Mouse (Mus musculus): ENCODE results near the gene Gm10591. TPM values are rescaled to one million over a fixed set of nuclear protein-coding genes. Genes with fewer than 3 reads are reported as not detected.
"Not testable (repeated sequence)": the region's sequence is repeated elsewhere in the genome, so short reads cannot be mapped to it uniquely, and the experiment has no call there.

Gene Gm10591
- not detected in 2 replicates for polyA plus RNA-seq (2016; fragmentation: Nextera tagmentation; extraction: Ambion mirVana)

- H3K27me3 ChIP-seq (replicated peaks); H3K9ac ChIP-seq; H3K9me3 ChIP-seq; H3K4me2 ChIP-seq (replicated peaks); H3K4me1 ChIP-seq; H3K36me3 ChIP-seq; H3K4me3 ChIP-seq; ATAC-seq (ENCODE audit: low FRiP score, low read depth); H3K27ac ChIP-seq: not testable (repeated sequence)
- no CpG with 5 or more reads among the region's 5 CpGs for WGBS
Measured at GRCm38 (mm10) chr4:42611895-42612294, at the start of gene Gm10591. Gene Gm10591 (plus strand): TSS chr4:42612195.

GRCm38 (mm10) chr4:42629419-42629818 lies 17.4 kb downstream of the Gm10591 start, which contains the start of gene Gm2564:
Gene Gm2564 (plus strand): TSS chr4:42629719.
- H3K4me3 ChIP-seq; H3K27me3 ChIP-seq (replicated peaks); H3K9ac ChIP-seq; H3K9me3 ChIP-seq; H3K27ac ChIP-seq; H3K4me1 ChIP-seq; ATAC-seq (ENCODE audit: low FRiP score, low read depth); H3K36me3 ChIP-seq; H3K4me2 ChIP-seq (replicated peaks): not testable (repeated sequence)
- no CpG with 5 or more reads among the region's 8 CpGs for WGBS

GRCm38 (mm10) chr4:42654951-42655350 lies 43.0 kb downstream of the Gm10591 start, which contains the start of gene Ccl27b:
Gene Ccl27b (plus strand): TSS chr4:42655251.
- not testable (repeated sequence) for H3K4me2 ChIP-seq (replicated peaks); H3K27ac ChIP-seq
- WGBS: no CpG with 5 or more reads among the region's 9 CpGs

GRCm38 (mm10) chr4:42661793-42662192 lies 49.8 kb downstream of the Gm10591 start, which contains the start of gene Il11ra2:
Gene Il11ra2 (minus strand): TSS chr4:42661893.
- not testable (repeated sequence) for H3K9ac ChIP-seq; H3K4me3 ChIP-seq; ATAC-seq (ENCODE audit: low FRiP score, low read depth); H3K4me2 ChIP-seq (replicated peaks); H3K27me3 ChIP-seq (replicated peaks); H3K36me3 ChIP-seq; H3K9me3 ChIP-seq; H3K4me1 ChIP-seq; H3K27ac ChIP-seq
- WGBS: no CpG with 5 or more reads among the region's 3 CpGs

More at GRCm38 (mm10) chr4:42654951-42655350, 43.0 kb downstream of the Gm10591 start, which contains the start of gene Ccl27b:
- ATAC-seq (ENCODE audit: low FRiP score, low read depth); H3K4me1 ChIP-seq; H3K4me3 ChIP-seq; H3K9ac ChIP-seq; H3K27me3 ChIP-seq (replicated peaks); H3K36me3 ChIP-seq; H3K9me3 ChIP-seq: not testable (repeated sequence)

Other genes with a start within 250 kb of the Gm10591 start
- gene Gm21586, start 172.8 kb upstream of the Gm10591 start, polyA plus RNA-seq (2016; fragmentation: Nextera tagmentation; extraction: Ambion mirVana): not detected in 2 replicates
- gene Gm2163, start 145.4 kb upstream of the Gm10591 start, polyA plus RNA-seq (2016; fragmentation: Nextera tagmentation; extraction: Ambion mirVana): not detected in 2 replicates
- gene Fam205a2, start 84.0 kb upstream of the Gm10591 start, polyA plus RNA-seq (2016; fragmentation: Nextera tagmentation; extraction: Ambion mirVana): 0.20 TPM in 1 of 2 replicates, not detected in the other
- not detected in 2 replicates for gene Gm2564, start 17.5 kb downstream of the Gm10591 start, polyA plus RNA-seq (2016; fragmentation: Nextera tagmentation; extraction: Ambion mirVana)
- gene Ccl27b, start 43.1 kb downstream of the Gm10591 start, polyA plus RNA-seq (2016; fragmentation: Nextera tagmentation; extraction: Ambion mirVana): not detected in 2 replicates
- not detected in 2 replicates for gene Il11ra2, start 49.7 kb downstream of the Gm10591 start, polyA plus RNA-seq (2016; fragmentation: Nextera tagmentation; extraction: Ambion mirVana)
- 1.5 and 1.6 TPM in 2 replicates for gene 4930578G10Rik, start 123.3 kb downstream of the Gm10591 start, polyA plus RNA-seq (2016; fragmentation: Nextera tagmentation; extraction: Ambion mirVana)
- gene Ccl19, start 144.4 kb downstream of the Gm10591 start, polyA plus RNA-seq (2016; fragmentation: Nextera tagmentation; extraction: Ambion mirVana): 0.36 TPM in 1 of 2 replicates, not detected in the other
- 0.95 and 0.99 TPM in 2 replicates for gene Ccl21a, start 161.8 kb downstream of the Gm10591 start, polyA plus RNA-seq (2016; fragmentation: Nextera tagmentation; extraction: Ambion mirVana)
- gene Fam205a1, start 241.7 kb downstream of the Gm10591 start, polyA plus RNA-seq (2016; fragmentation: Nextera tagmentation; extraction: Ambion mirVana): 0.05 and 0.14 TPM in 2 replicates
- gene Gm12394, start 244.6 kb downstream of the Gm10591 start, polyA plus RNA-seq (2016; fragmentation: Nextera tagmentation; extraction: Ambion mirVana): 0.80 and 0.82 TPM in 2 replicates